Mouse (Mus musculus) testis, postnatal 10 days (tissue): ENCODE results near the gene Qser1.
"Not testable (repeated sequence)": the region's sequence is repeated elsewhere in the genome, so short reads cannot be mapped to it uniquely, and the experiment has no call there.

Source experiments
- DNase-seq: peaks from one replicate; pipeline ENCODE4 v3.0.0; 2021; ENCODE audit warnings: low spot score

The Qser1 gene

DNA sequence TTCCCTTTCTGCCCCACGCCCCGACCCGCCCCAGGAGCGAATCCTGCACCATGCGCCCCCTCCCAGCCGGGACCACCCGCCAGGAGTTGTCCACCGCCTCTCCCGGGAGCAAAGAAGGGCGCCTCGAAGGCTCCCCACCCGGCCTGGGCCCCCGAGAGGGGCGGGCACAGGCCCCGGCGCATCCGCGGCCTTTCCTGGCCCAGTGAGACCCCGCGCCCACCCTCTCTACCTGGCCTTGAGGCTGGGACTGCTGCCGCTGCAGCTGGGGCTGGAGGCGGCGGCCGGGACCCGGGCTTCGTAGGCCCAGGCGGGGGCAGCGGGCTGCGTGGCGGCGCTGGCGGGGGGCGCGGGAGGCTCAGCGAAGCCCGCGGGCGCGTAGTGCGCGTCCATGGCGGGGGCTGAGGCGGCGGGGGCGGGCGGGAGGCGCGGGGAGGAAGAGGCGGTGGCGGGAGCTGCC is at the start of gene Qser1:
TSS of gene Qser1 (minus strand) at position 390 of the 457 bp plus-strand sequence.
- no peak for DNase-seq

DNA sequence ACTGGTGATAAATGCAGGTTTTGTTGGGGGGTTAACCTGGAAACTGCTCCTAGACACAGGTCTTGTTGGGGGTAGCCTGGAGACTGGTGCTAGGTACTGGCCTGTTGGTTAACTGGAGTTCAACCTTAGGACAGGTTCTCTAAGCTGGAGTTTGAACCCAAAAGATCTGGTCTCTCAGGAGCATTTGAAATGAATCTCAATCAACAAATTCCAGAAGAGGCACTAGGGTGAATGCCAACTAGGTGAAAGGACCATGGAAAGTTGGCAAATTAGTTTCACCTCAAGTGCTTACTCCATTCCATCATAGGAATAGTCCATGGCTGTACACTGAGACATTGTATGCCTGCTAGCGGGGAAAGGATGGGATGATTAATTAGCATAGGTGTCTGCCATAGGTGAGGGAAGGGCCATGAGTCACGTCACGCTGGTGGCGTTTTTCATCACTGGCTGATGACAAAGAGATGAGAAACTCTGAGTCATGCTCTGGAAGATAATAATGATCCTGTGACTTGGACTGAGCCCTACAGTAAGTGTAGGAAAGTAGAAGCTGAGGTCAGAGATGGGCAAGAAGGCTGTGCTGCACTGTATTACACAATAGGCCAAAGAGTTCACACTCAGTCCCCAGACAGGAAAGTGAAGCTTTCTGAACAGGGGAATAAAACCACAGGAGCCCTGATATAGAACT is 47.8 kb upstream of the Qser1 start:
- no peak for DNase-seq

- DNase-seq: no peak
Observed at GRCm38 (mm10) chr2:104860426-104860825, 43.9 kb upstream of the Qser1 start.

DNA sequence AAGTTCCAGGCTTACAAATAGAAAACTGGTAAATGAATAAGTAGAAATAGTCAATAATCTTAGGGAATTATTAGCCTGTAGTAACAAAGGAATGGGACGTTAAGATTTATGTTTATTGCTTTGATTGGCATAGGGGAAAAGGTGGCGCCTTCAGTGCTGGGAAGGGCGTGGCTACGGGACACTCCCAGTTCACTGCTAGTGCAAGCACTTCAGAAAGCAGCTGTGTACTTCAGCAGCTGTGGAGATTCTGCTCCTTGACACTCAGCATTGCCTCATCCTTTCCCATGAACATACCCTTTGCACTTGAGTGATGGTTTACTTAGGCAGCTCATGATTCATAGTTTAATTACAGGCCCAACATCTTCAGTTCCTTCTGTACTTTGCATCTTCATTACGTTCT is 42.5 kb upstream of the Qser1 start:
- no peak for DNase-seq

- DNase-seq: not testable (repeated sequence)
Observed at GRCm38 (mm10) chr2:104858083-104858482, 41.5 kb upstream of the Qser1 start.

DNA sequence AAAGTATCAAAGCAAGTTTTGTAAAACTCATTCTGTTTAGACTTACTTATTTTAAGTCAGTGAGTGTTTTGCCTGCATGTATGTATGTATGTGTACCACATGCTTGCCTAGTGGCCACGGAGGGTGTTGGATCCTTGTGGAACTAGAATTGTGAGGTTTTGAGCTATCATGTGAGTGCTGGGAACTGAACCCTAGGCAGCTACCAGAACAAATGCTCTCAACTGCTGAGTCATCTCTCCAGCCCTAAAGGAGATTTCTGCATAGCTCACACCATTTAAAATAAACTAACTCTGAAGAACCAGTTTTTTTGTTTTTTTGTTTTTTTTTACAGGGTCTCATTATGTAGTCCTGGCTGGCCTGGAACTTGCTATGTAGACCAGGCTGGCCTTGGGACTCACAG is 39.7 kb upstream of the Qser1 start:
- no peak for DNase-seq

DNA sequence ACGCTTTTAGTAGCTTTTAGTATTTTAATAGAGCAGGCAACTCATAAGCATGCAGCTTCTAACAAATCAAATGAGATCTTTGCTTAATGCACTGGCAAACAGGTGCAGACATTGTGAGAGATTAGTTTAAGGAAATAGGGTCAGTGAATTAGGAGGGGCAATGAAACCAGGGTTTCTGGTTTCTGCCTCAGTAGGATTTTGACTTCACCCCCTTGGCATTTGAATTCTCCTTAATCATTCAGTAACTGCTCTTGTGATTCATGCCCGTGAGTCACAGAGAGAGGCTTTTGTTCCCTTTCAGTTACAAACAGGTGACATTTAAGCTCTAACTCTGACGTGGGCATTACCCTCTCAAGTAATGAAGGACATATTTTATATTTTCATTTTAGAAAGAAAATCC is 39.2 kb upstream of the Qser1 start:
- no peak for DNase-seq

DNA sequence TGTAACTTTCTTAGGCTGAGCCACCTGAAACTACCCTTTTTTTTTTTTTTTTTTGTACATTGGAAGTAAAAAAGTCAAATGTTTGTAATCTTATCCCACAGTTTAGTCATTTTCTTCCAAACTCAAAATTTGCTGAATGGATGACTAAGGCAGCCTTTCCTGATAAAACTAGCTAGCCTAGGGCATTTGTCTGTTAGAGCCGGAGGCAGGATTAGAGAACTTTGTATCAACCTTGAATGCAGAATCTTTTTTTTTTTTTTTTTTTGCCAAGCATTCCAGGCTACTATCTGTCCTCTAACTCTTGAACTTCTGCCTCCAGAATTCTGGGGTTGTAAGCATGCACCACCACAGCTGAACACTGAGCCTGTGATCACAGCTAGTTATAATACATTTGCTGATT is 38.3 kb upstream of the Qser1 start:
- DNase-seq: no peak

- no peak for DNase-seq
Observed at GRCm38 (mm10) chr2:104852546-104852945, 36.0 kb upstream of the Qser1 start.

DNA sequence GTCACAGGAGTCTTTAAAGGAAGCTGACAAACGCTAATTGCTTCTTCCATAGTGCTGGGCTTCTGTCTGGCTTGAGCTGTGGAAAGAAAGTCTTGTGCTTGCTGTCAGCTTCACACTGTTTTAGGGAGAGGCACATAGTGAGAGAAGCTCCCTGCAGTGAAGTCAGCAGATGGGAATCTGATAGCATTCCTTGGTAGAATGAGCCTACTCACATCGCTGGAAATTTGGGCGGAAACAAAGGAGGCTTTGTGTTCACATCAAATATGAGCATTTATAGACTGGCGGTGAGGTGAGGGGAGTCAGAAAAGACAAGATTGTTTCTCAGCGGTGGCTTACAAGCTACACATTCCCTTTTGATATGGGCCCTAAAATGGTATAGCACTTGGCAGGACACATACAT is 35.1 kb upstream of the Qser1 start:
- no peak for DNase-seq

- no peak for DNase-seq
Observed at GRCm38 (mm10) chr2:104849991-104850359, 33.4 kb upstream of the Qser1 start.

DNA sequence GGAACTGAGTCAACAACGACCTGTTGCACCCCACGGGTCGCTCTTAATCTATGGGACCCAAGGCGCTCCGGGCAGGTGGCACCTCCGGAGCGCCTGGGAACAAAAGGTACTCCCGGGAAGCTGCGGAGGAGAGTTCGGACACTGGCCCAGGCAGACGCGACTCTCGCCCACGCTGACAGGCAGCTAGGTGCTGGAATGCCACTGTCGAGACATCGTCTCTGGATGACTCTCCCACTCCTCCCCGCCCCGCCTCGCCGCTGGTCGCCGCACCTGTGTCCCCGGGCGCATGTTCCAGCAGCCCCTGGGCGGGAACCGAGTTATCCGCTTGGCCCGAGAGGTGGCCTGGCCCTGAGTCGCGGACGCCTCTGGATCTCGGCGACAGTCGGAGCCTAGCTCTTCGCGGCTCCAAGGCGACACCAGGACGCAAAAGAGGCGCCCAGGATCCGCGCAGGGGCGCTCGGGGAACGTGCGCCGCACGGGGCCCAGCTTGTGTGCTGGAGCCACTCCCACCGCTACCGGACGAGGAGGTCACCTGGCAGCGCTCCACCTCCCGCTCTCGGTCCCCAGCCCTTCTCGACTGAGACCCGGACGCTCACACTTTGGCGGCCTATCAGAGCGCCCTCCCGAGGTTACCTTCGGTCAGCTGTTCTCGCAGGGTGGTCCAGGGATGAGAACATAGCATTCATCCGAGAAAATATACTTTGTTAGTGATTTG is 32.9 kb upstream of the Qser1 start, which contains the start of gene Prrg4:
TSS of gene Prrg4 (minus strand) at position 601 of the 715 bp plus-strand sequence.
- DNase-seq: peak; percentile 83

GRCm38 (mm10) chr2:104848235-104849161 is 31.9 kb upstream of the Qser1 start:
- no peak for DNase-seq

DNA sequence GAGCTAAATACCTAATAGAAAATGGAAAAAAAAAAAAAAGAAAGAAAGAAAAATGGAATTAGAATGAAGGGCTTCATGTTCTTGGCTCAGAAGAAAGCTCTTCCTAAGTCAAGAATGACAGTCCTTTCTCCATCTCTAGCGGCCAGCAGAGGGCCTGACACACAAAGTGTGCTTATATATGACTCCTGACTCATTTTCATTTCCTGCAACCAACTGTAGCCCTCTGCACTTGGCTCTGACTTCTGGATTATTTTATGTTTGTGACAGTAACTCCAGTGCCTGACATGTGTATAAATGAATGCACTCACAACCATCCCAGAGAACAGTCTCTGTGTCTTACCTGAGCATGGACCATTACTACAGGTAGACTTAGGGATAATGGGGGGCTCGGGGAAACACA is 31.1 kb upstream of the Qser1 start:
- DNase-seq: peak; percentile 44

- DNase-seq: no peak
Observed at GRCm38 (mm10) chr2:104846638-104847414, 30.3 kb upstream of the Qser1 start.

- DNase-seq: no peak
Observed at GRCm38 (mm10) chr2:104842559-104842958, 26.0 kb upstream of the Qser1 start.

GRCm38 (mm10) chr2:104841736-104842135 is 25.2 kb upstream of the Qser1 start:
- DNase-seq: no peak

GRCm38 (mm10) chr2:104840974-104841373 is 24.4 kb upstream of the Qser1 start:
- DNase-seq: no peak

GRCm38 (mm10) chr2:104832486-104832885 is 15.9 kb upstream of the Qser1 start:
- no peak for DNase-seq

DNA sequence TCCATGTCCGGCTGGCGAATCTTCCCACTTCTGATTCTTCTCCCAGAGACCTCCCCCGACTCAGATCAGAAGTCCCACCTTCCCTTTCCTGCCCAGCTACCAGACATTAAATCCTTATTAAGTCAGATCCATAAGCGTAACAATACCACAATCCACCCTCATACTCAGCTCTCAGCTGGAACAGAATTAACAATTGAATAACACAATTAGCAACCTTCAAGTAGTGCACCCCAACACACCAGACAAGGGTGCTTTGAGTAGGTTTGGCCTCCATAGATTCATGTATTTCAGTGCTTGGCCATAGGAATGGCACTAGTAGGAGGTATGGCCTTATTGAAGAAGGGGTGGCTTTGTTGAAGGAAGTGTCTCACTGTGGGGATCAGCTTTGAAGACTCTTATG is 9.6 kb upstream of the Qser1 start:
- DNase-seq: no peak

DNA sequence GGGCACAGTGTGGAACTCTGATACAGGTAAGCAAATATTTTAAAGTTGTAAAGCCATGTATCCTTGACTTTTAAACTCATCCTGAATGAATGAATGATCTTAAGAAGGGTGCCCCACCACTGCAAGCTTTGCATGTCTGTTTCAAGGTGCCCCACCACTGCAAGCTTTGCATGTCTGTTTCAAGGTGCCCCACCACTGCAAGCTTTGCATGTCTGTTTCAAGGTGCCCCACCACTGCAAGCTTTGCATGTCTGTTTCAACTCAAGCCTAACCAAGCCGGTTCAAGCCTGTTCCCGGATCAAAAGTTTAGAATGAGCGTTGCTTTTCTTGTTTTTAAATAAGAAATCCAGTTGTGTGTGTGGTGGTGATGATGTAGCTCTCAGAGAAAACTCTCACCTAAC is 2.2 kb upstream of the Qser1 start:
- DNase-seq: not testable (repeated sequence)
